8 mouse cellular contexts compared by ENCODE assay signal in the genomic region with DNA sequence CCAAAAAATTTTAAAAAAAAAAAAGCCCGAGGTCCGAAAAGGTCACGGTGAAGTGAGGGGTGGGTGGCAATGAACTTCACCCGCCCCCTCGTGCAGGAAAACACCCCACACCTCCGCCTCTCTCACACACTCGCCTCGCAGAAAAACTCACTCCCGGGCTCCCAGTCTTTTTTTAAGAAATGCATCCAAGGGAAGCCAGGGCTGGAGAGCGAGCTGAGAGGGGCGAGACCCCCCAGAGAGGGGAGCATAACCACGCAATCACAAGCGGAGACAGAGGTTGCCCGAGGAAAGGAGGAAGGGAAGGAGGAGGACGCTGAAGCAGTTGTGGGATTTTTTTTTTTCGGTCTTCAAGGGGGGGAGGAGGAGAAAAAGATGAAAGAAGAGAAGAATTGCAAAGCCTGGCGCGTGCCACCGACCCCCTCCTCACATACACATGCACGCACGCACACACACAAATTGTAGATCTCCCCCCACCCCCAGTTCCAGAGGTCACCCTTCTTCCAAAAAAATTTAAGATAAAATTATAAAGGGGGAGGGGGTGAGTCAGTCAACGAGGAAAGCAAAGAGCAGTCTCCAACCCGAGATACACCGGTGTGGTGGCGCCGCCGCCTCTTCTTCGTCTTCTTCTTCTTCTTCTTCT. TPM values are rescaled to one million over a fixed set of nuclear protein-coding genes. Genes with fewer than 3 reads are reported as not detected.
DNase-seq lines count a peak whose midpoint lies in the region; ATAC-seq and TF ChIP-seq lines count a peak whose summit lies in the region.

No protein-coding gene starts in this region.

- H3K4me1 ChIP-seq in lung, embryonic 15.5 days, result peaks cover 19% of the 10 kb centered on the region
- H3K4me1 ChIP-seq in forebrain, postnatal 0 days (ENCODE audit: insufficient read depth), result peaks cover 11% of the 10 kb centered on the region; the same call in 1 of the 2 replicates
- peaks cover 10% of the 10 kb centered on the region for H3K4me1 ChIP-seq in intestine, embryonic 16.5 days (ENCODE audit: control insufficient read depth, insufficient read depth, low read length)
- H3K4me1 ChIP-seq in stomach, embryonic 15.5 days, result peaks cover 12% of the 10 kb centered on the region

- peak; percentile 2; the same call in 1 of the 2 replicates for ATAC-seq in lung, embryonic 15.5 days (ENCODE audit: borderline replicate concordance, extremely low read depth, low FRiP score, low TSS enrichment)
- no peak for ATAC-seq in forebrain, postnatal 0 days
- ATAC-seq in intestine, embryonic 16.5 days, result peak; percentile 32
- ATAC-seq in stomach, embryonic 15.5 days (ENCODE audit: insufficient read depth, low FRiP score, low read depth), result no peak; the same call in 1 of the 2 replicates

- peak overlapping the region; percentile 82 for H3K4me3 ChIP-seq in lung, embryonic 15.5 days
- H3K4me3 ChIP-seq in forebrain, postnatal 0 days (ENCODE audit: low read depth, low read length), result peak overlapping the region; percentile 73
- peak overlapping the region; percentile 77 for H3K4me3 ChIP-seq in intestine, embryonic 16.5 days (ENCODE audit: low read length)
- peak overlapping the region; percentile 77 for H3K4me3 ChIP-seq in stomach, embryonic 15.5 days (replicated peaks)

- no peak for DNase-seq in lung, postnatal 36 days
- peak; percentile 28 to 40 for DNase-seq in cerebellum, adult 18-20 months
- DNase-seq in forebrain, postnatal 0 days, result peak; percentile 69
- DNase-seq in lung, postnatal 10 days, result peak; percentile 16
- DNase-seq in spleen, postnatal 4 days (ENCODE audit: low spot score in 2 of 2), result no peak

- peak overlapping the region; percentile 71 for H3K9ac ChIP-seq in lung, embryonic 15.5 days
- H3K9ac ChIP-seq in forebrain, postnatal 0 days, result peak overlapping the region; percentile 84
- peak overlapping the region; percentile 82 for H3K9ac ChIP-seq in intestine, embryonic 16.5 days (ENCODE audit: low read depth, low read length)
- H3K9ac ChIP-seq in stomach, embryonic 15.5 days, result peak overlapping the region; percentile 74

- peak overlapping the region; percentile 89 for H3K27ac ChIP-seq in lung, embryonic 15.5 days
- peak overlapping the region; percentile 81 for H3K27ac ChIP-seq in forebrain, postnatal 0 days (ENCODE audit: low read depth, low read length)
- H3K27ac ChIP-seq in intestine, embryonic 16.5 days (ENCODE audit: low read length), result peak overlapping the region; percentile 82
- H3K27ac ChIP-seq in stomach, embryonic 15.5 days, result peak overlapping the region; percentile 94

- no peaks in the 10 kb centered on the region for H3K9me3 ChIP-seq in lung, embryonic 15.5 days
- H3K9me3 ChIP-seq in forebrain, postnatal 0 days (ENCODE audit: low read length), result no peaks in the 10 kb centered on the region
- no peaks in the 10 kb centered on the region for H3K9me3 ChIP-seq in intestine, embryonic 16.5 days (ENCODE audit: control insufficient read depth, low read length)
- H3K9me3 ChIP-seq in stomach, embryonic 15.5 days, result no peaks in the 10 kb centered on the region

- no peaks in the 10 kb centered on the region for H3K36me3 ChIP-seq in lung, embryonic 15.5 days
- no peaks in the 10 kb centered on the region for H3K36me3 ChIP-seq in forebrain, postnatal 0 days (ENCODE audit: insufficient read depth)
- no peaks in the 10 kb centered on the region for H3K36me3 ChIP-seq in intestine, embryonic 16.5 days (ENCODE audit: control insufficient read depth, insufficient read depth, low read length)
- H3K36me3 ChIP-seq in stomach, embryonic 15.5 days, result no peaks in the 10 kb centered on the region

- 0% methylated on average over 28 of the region's 28 CpGs for WGBS in lung, embryonic 15.5 days
- WGBS in forebrain, postnatal 0 days, result under 1% methylated on average over 28 of the region's 28 CpGs
- under 1% methylated on average over 28 of the region's 28 CpGs for WGBS in intestine, embryonic 16.5 days
- WGBS in stomach, embryonic 15.5 days, result 0% methylated on average over 28 of the region's 28 CpGs

- no peaks in the 10 kb centered on the region; the same call in 1 of the 2 replicates for H3K27me3 ChIP-seq in lung, embryonic 15.5 days
- no peaks in the 10 kb centered on the region for H3K27me3 ChIP-seq in forebrain, postnatal 0 days (ENCODE audit: insufficient read depth, low read length)
- H3K27me3 ChIP-seq in intestine, embryonic 16.5 days (replicated peaks; ENCODE audit: control insufficient read depth, insufficient read depth, low read length), result no peaks in the 10 kb centered on the region
- no peaks in the 10 kb centered on the region for H3K27me3 ChIP-seq in stomach, embryonic 15.5 days (replicated peaks)

- peak overlapping the region; percentile 93 for H3K4me2 ChIP-seq in lung, embryonic 15.5 days
- peak overlapping the region; percentile 88 for H3K4me2 ChIP-seq in forebrain, postnatal 0 days (ENCODE audit: low read depth)
- peak overlapping the region; percentile 95 for H3K4me2 ChIP-seq in intestine, embryonic 16.5 days (ENCODE audit: low read depth, low read length)
- peak overlapping the region; percentile 90 for H3K4me2 ChIP-seq in stomach, embryonic 15.5 days

- TF ChIP-seq CTCF in forebrain, postnatal 0 days (IDR thresholded peaks at IDR 0.05; ENCODE audit: low read depth), result no peak

RNA-seq across cellular contexts. Expression of gene Auts2, which starts 0.6 kb away (rescaled TPM):
- 16.2 and 17.0 TPM in 2 replicates for polyA plus RNA-seq in lung, embryonic 15.5 days (2015; fragmentation: Nextera tagmentation; extraction: Ambion mirVana)
- 42.2 and 66.2 TPM in 2 replicates for total RNA-seq in forebrain, postnatal 0 days (2014; rRNA removed)
- 23.7 and 40.9 TPM in 2 replicates for polyA plus RNA-seq in forebrain, postnatal 0 days (2015; fragmentation: Nextera tagmentation; extraction: Ambion mirVana)
- polyA plus RNA-seq in intestine, embryonic 16.5 days (2015; fragmentation: Nextera tagmentation; extraction: Ambion mirVana), result 12.4 and 14.7 TPM in 2 replicates
- 25.5 and 26.2 TPM in 2 replicates for polyA plus RNA-seq in stomach, embryonic 15.5 days (2015; fragmentation: Nextera tagmentation; extraction: Ambion mirVana)

Comparison
In these comparisons a context has a peak if more than half of its experiments do, and no peak if none do; other contexts are left out.
1. DNase-seq: peak in cerebellum, adult 18-20 months (2 of 2), forebrain, postnatal 0 days (single experiment) and lung, postnatal 10 days (single experiment); none in lung, postnatal 36 days (single experiment) and spleen, postnatal 4 days (0 of 2).
2. ATAC-seq: peak in lung, embryonic 15.5 days (single experiment) and intestine, embryonic 16.5 days (single experiment); none in forebrain, postnatal 0 days (single experiment) and stomach, embryonic 15.5 days (single experiment).
3. Peak in every context shown above with its lines, with median percentiles within 50 percentile points of each other: H3K27ac ChIP-seq, H3K4me2 ChIP-seq, H3K4me3 ChIP-seq and H3K9ac ChIP-seq.